Mouse (Mus musculus): ENCODE results near the gene Sash3. TPM values are rescaled to one million over a fixed set of nuclear protein-coding genes. Genes with fewer than 3 reads are reported as not detected.
A peak's percentile ranks its signal among the peaks of the same experiment; 100 is the strongest.
"Not testable (repeated sequence)": the region's sequence is repeated elsewhere in the genome, so short reads cannot be mapped to it uniquely, and the experiment has no call there.

The Sash3 gene
- polyA plus RNA-seq, 1 experiment, result 1.8 TPM

GRCm38 (mm10) chrX:48199026-48199425, 52.8 kb downstream of the Sash3 start:
- DNase-seq (ENCODE audit: extremely low spot score in 1 of 2, low spot score in 1 of 2), result no peak

GRCm38 (mm10) chrX:48200699-48201098, 54.5 kb downstream of the Sash3 start:
- DNase-seq (ENCODE audit: extremely low spot score in 1 of 2, low spot score in 1 of 2), result no peak

GRCm38 (mm10) chrX:48201973-48202372, 55.7 kb downstream of the Sash3 start:
- no peak for DNase-seq (ENCODE audit: extremely low spot score in 1 of 2, low spot score in 1 of 2)

GRCm38 (mm10) chrX:48202436-48202835, 56.2 kb downstream of the Sash3 start:
- no peak for DNase-seq (ENCODE audit: extremely low spot score in 1 of 2, low spot score in 1 of 2)

GRCm38 (mm10) chrX:48202995-48203394, 56.8 kb downstream of the Sash3 start:
- no peak for DNase-seq (ENCODE audit: extremely low spot score in 1 of 2, low spot score in 1 of 2)

GRCm38 (mm10) chrX:48203763-48204162, 57.5 kb downstream of the Sash3 start:
- no peak for DNase-seq (ENCODE audit: extremely low spot score in 1 of 2, low spot score in 1 of 2)

- no peak for DNase-seq (ENCODE audit: extremely low spot score in 1 of 2, low spot score in 1 of 2)
Measured at GRCm38 (mm10) chrX:48204469-48204868, 58.2 kb downstream of the Sash3 start.

GRCm38 (mm10) chrX:48207761-48208487, 61.7 kb downstream of the Sash3 start:
- no peak for DNase-seq (ENCODE audit: extremely low spot score in 1 of 2, low spot score in 1 of 2)

- DNase-seq (ENCODE audit: extremely low spot score in 1 of 2, low spot score in 1 of 2), result peak; percentile 77 to 94
Measured at GRCm38 (mm10) chrX:48208519-48209185, 62.4 kb downstream of the Sash3 start, which contains the start of gene Zdhhc9. TSS of gene Zdhhc9 (minus strand) at chrX:48208878.

- not testable (repeated sequence) for DNase-seq (ENCODE audit: extremely low spot score in 1 of 2, low spot score in 1 of 2)
Measured at GRCm38 (mm10) chrX:48209746-48210145, 63.5 kb downstream of the Sash3 start.

Other genes starting within 250 kb of the Sash3 start
- gene Ocrl, start 234.0 kb upstream of the Sash3 start, polyA plus RNA-seq (2012; rRNA removed), result 52.1 and 61.1 TPM in 2 replicates
- gene Apln, start 111.6 kb upstream of the Sash3 start, polyA plus RNA-seq (2012; rRNA removed), result 20.0 and 25.3 TPM in 2 replicates
- gene Xpnpep2, start 37.7 kb upstream of the Sash3 start, polyA plus RNA-seq (2012; rRNA removed), result 0.14 and 0.21 TPM in 2 replicates
- 34.9 and 37.7 TPM in 2 replicates for gene Zdhhc9, start 62.4 kb downstream of the Sash3 start, polyA plus RNA-seq (2012; rRNA removed)
- 13.9 and 15.2 TPM in 2 replicates for gene Utp14a, start 110.4 kb downstream of the Sash3 start, polyA plus RNA-seq (2012; rRNA removed)
- gene Bcorl1, start 194.9 kb downstream of the Sash3 start, polyA plus RNA-seq (2012; rRNA removed), result 8.0 and 9.2 TPM in 2 replicates

Data from frontal cortex, adult 2 months (tissue).